Mouse (Mus musculus) stomach, embryonic 14.5 days (tissue): Measurements from ENCODE around the gene Atp6v0a1. TPM values are rescaled to one million over a fixed set of nuclear protein-coding genes. Genes with fewer than 3 reads are reported as not detected.

Experiments used
- ATAC-seq: fragments of 200-750 bp; cut with Nextera tagmentation; 2 replicates; pipeline ENCODE4 v1.8.0; 2017; ENCODE audit warnings: low read depth, moderate TSS enrichment; ENCODE audit not compliant: insufficient number of reproducible peaks, insufficient read depth, low FRiP score
- H3K27ac ChIP-seq: fragments of 300-500 bp; sonication (generic); 2 replicates; pipeline ENCODE4 v1.5.1; 2014; ENCODE audit warnings: mild to moderate bottlenecking, low read length, moderate library complexity, mixed read lengths
- H3K27me3 ChIP-seq: fragments of 300-500 bp; sonication (generic); 2 replicates; pipeline ENCODE4 v1.6.1; 2014; ENCODE audit warnings: low read length, control low read depth, mixed read lengths; ENCODE audit not compliant: control insufficient read depth, insufficient read depth
- H3K36me3 ChIP-seq: fragments of 300-500 bp; sonication (generic); 2 replicates; pipeline ENCODE4 v1.6.1; 2014; ENCODE audit warnings: mild to moderate bottlenecking, control low read depth, low read length, moderate library complexity, mixed read lengths; ENCODE audit not compliant: control insufficient read depth, insufficient read depth
- H3K4me1 ChIP-seq: fragments of 300-500 bp; sonication (generic); 2 replicates; pipeline ENCODE4 v1.6.1; 2014; ENCODE audit warnings: low read length, control low read depth, mixed read lengths; ENCODE audit not compliant: control insufficient read depth, insufficient read depth
- H3K4me2 ChIP-seq: fragments of 300-500 bp; sonication (generic); replicated peaks from 2 replicates; pipeline ENCODE4 v1.6.1; 2014; ENCODE audit warnings: low read depth, low read length, control low read depth
- H3K4me3 ChIP-seq: fragments of 300-500 bp; sonication (generic); 2 replicates; pipeline ENCODE4 v1.5.1; 2014; ENCODE audit warnings: low read depth, low read length, control low read depth
- H3K9ac ChIP-seq: fragments of 300-500 bp; sonication (generic); replicated peaks from 2 replicates; pipeline ENCODE4 v1.6.1; 2014; ENCODE audit warnings: low read depth, mild to moderate bottlenecking, control low read depth, low read length, moderate library complexity, mixed read lengths
- H3K9me3 ChIP-seq: fragments of 300-500 bp; sonication (generic); 2 replicates; pipeline ENCODE4 v1.6.1; 2016; ENCODE audit warnings: low read depth, low read length, control low read depth; ENCODE audit not compliant: control insufficient read depth
- WGBS: fragments of 180-500 bp; shearing (Covaris S2); extraction: QIAGEN DNeasy Blood & Tissue Kit; methylation state at CpG from one replicate; pipeline ENCODE4 v1.1.7; 2014; 5-methylcytosine and 5-hydroxymethylcytosine counted together
- polyA plus RNA-seq: library from polyadenylated mRNA; unstranded; fragments of >200 nt; fragmentation: Nextera tagmentation; extraction: Ambion mirVana; gene quantifications from 2 replicates; pipeline ENCODE4 v1.2.1, GENCODE M21; 2014

Gene Atp6v0a1
- polyA plus RNA-seq, 1 experiment from 2014 or later: 42.0 TPM

- ATAC-seq: no peak
- 67% methylated on average over 12 of the region's 12 CpGs for WGBS
- Histone ChIP-seq H3K27me3 (no peaks in the 10 kb centered on the region), H3K4me2 (no peak overlapping the region), H3K4me3 (no peak overlapping the region), H3K27ac (peak overlapping the region; percentile 86; the same call in 1 of the 2 replicates), H3K4me1 (peaks cover 56% of the 10 kb centered on the region), H3K36me3 (peaks cover 2% of the 10 kb centered on the region; the same call in 1 of the 2 replicates), H3K9ac (no peak overlapping the region), H3K9me3 (no peaks in the 10 kb centered on the region)
Observed at GRCm38 (mm10) chr11:101062165-101062884, 53.1 kb downstream of the Atp6v0a1 start.

DNA sequence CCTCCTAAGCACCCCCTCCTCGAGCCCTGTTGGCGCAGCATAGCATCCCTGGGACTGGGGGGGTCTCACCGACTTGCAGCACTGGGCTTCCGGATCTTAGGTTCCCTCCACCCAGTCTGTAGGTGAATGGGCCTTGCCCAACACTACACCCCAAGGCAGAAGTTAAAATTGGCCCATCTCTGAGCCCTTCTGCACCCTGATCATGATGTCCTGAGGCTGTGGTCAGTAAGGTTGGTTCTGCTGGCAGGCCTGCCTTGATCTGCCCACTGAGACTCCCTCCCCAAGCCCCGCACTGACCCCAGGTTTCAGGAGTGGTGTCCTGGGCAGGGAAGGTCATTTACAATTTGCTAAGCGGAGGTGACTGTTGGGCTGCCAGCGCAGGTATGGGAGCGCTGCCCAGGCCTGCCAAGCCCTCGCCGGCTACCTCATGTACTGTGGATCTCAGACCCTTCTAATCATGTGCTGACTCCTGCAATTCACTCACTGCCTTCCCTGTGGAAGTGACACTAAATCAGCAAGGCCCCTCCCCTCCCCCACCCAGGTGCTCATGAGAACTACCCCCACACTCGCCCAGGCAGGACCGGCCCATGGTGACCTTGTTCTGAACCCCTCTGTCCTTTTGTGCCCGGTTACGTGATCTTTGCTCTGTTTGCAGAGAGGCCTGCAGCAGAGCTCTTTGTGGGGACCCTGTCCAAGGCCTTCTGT, 53.9 kb downstream of the Atp6v0a1 start:
- peak; percentile 12; the same call in 1 of the 2 replicates for ATAC-seq
- H3K36me3 ChIP-seq: peaks cover 2% of the 10 kb centered on the region; the same call in 1 of the 2 replicates
- H3K4me1 ChIP-seq: peaks cover 52% of the 10 kb centered on the region
- 53% methylated on average over 14 of the region's 14 CpGs for WGBS
- no peaks in the 10 kb centered on the region for H3K27me3 ChIP-seq
- no peak overlapping the region for H3K9ac ChIP-seq
- peak overlapping the region; percentile 86 for H3K27ac ChIP-seq
- H3K4me2 ChIP-seq: 0 out of 2 replicates have a peak overlapping the region, but pooled peaks have one; percentile 2
- H3K9me3 ChIP-seq: no peaks in the 10 kb centered on the region
- H3K4me3 ChIP-seq: no peak overlapping the region

DNA sequence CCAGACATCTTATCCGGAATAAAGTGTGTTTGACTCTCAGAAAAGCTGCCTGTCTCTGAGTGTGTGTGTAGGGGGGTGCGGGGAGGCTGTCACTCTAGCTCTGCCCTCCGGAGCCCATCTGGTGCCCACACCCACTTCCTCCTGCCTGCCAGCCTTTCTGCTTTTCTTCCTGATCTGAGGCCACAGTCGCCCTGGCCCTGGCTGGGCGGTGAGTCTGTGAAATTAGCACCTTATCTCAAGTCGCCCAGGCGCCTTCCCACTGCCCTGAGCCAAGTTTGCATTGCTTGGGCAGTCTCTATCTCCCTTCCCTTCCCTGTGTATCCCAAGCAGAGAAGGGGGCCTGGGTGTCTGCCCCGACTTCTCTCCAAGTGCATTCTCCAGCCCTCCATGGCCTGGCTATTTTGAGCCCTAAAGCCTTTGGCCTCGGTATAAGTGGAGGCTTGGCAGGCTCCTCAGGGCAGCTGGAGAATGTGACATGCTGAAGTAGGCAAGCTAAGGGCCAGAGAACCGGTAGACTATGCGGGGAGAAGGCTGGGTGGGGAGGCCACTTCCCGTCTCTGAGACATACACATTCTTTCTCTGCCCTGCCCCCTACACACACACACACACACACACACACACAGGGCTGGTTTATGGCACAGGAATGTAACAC, 54.5 kb downstream of the Atp6v0a1 start:
- H3K4me3 ChIP-seq: no peak overlapping the region
- peak; percentile 70 for ATAC-seq
- 24% methylated on average over 12 of the region's 12 CpGs for WGBS
- H3K27ac ChIP-seq: peak overlapping the region; percentile 86
- H3K9me3 ChIP-seq: no peaks in the 10 kb centered on the region
- H3K4me2 ChIP-seq: 0 out of 2 replicates have a peak overlapping the region, but pooled peaks have one; percentile 2
- H3K9ac ChIP-seq: no peak overlapping the region
- peaks cover 2% of the 10 kb centered on the region; the same call in 1 of the 2 replicates for H3K36me3 ChIP-seq
- H3K4me1 ChIP-seq: peaks cover 47% of the 10 kb centered on the region
- H3K27me3 ChIP-seq: no peaks in the 10 kb centered on the region

DNA sequence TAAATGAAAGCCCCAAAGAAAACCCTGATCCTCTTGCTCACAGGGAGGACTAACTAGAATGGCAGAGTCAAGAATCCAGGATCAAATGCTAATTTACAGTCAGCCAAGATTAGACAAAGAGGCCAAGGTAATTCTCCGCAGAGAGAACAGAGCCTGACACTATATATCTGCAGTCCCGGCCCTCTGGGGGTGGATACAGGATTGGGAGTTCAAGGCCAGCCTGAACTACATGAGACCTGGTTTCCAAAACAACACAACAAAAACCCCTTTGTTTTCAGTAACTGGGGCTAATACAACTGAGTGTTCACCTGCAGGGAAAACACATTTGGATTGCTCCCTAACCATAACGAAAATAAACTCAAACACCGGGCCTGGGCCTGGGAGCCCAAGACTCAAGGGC, 55.2 kb downstream of the Atp6v0a1 start:
- H3K4me2 ChIP-seq: no peak overlapping the region
- no peak for ATAC-seq
- WGBS: 71% methylated on average over 4 of the region's 4 CpGs
- peak overlapping the region; percentile 86 for H3K27ac ChIP-seq
- H3K27me3 ChIP-seq: no peaks in the 10 kb centered on the region
- H3K4me3 ChIP-seq: no peak overlapping the region
- 0 out of 2 replicates have a peak, but pooled peaks cover 2% of the 10 kb centered on the region for H3K36me3 ChIP-seq
- H3K4me1 ChIP-seq: peaks cover 42% of the 10 kb centered on the region
- no peak overlapping the region for H3K9ac ChIP-seq
- no peaks in the 10 kb centered on the region for H3K9me3 ChIP-seq

GRCm38 (mm10) chr11:101065002-101065401, 55.8 kb downstream of the Atp6v0a1 start:
- H3K27me3 ChIP-seq: no peaks in the 10 kb centered on the region
- no peak overlapping the region for H3K9ac ChIP-seq
- ATAC-seq: no peak
- H3K4me2 ChIP-seq: no peak overlapping the region
- WGBS: 92% methylated on average over 9 of the region's 9 CpGs
- peaks cover 36% of the 10 kb centered on the region for H3K4me1 ChIP-seq
- H3K9me3 ChIP-seq: no peaks in the 10 kb centered on the region
- no peak overlapping the region for H3K4me3 ChIP-seq
- no peak overlapping the region for H3K27ac ChIP-seq
- 0 out of 2 replicates have a peak, but pooled peaks cover 2% of the 10 kb centered on the region for H3K36me3 ChIP-seq

- 0 out of 2 replicates have a peak, but pooled peaks cover 2% of the 10 kb centered on the region for H3K36me3 ChIP-seq
- ATAC-seq: no peak
- H3K4me3 ChIP-seq: no peak overlapping the region
- peak overlapping the region; percentile 47 for H3K4me2 ChIP-seq
- peak overlapping the region; percentile 69; the same call in 1 of the 2 replicates for H3K27ac ChIP-seq
- H3K9me3 ChIP-seq: no peaks in the 10 kb centered on the region
- H3K9ac ChIP-seq: no peak overlapping the region
- 17% methylated on average over 18 of the region's 18 CpGs for WGBS
- peaks cover 26% of the 10 kb centered on the region for H3K4me1 ChIP-seq
- no peaks in the 10 kb centered on the region for H3K27me3 ChIP-seq
Observed at GRCm38 (mm10) chr11:101066549-101067412, 57.5 kb downstream of the Atp6v0a1 start.

DNA sequence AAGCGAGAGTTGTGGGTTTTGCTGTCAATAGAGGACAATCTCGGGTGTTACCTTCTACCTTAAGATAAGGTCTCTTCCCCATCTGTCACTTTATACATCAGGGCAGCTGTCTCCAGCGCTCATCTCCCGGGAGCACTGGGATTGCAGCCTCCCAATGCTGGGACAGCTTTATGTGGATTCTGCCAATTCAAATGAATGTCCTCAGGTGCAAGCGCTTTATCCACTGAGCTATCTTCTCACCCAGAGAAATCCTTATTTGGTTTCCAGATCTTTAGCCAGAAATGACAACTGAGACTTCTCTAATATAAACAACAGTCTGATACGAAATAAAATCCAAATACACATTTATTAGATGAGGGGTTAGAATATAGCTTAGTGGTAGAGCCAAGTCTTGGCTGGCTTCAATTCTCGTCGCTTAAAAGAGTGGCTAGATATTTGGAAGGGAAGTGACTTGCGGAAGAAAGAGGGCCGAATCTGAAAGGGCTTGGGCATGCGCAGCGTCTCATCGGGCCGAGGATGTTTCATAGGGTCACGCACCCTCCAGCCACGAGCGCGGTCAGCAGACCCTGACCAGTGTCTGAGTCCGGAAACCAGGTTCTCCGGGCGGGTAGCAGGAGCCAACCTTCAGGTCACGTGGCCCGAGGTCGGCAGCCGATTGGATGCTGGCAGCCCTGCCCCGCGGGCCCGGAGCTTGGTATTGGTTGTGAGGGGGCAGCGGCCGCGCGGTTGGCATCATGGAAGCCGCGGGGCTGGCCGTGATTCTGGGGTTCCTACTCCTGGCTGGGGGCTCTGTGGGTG, 60.3 kb downstream of the Atp6v0a1 start, which contains the start of gene Naglu:
Naglu (plus strand) TSS at position 622 of the 798 bp plus-strand sequence.
- Histone ChIP-seq H3K4me2 (peak within 1 kb of the TSS; percentile 70), H3K27ac (no peak within 1 kb of the TSS), H3K4me1 (peaks cover 5% of the 10 kb centered on the region; the same call in 1 of the 2 replicates), H3K9ac (peak within 1 kb of the TSS; percentile 54), H3K27me3 (no peaks in the 10 kb centered on the region), H3K9me3 (no peaks in the 10 kb centered on the region), H3K4me3 (peak within 1 kb of the TSS; percentile 55), H3K36me3 (no peaks in the 10 kb centered on the region)
- ATAC-seq: peak; percentile 84
- WGBS: 6% methylated on average over 35 of the region's 35 CpGs
